Mouse (Mus musculus) adrenal gland, postnatal 10 days (tissue): ENCODE results near the gene Ercc6l. TPM values are rescaled to one million over a fixed set of nuclear protein-coding genes. Genes with fewer than 3 reads are reported as not detected.
"Not testable (repeated sequence)": the region's sequence is repeated elsewhere in the genome, so short reads cannot be mapped to it uniquely, and the experiment has no call there.

Source experiments
- DNase-seq: peaks from one replicate; pipeline ENCODE4 v3.0.0; 2021; ENCODE audit warnings: mixed read lengths
- total RNA-seq, 2 experiments: library from RNA; stranded (reverse); gene quantifications; 2 replicates each; pipeline ENCODE4 v1.2.3; 2021

Ercc6l gene
- total RNA-seq, 2 experiments from 2014 or later, result 2.4 to 3.1 TPM

- not testable (repeated sequence) for DNase-seq
Measured at GRCm38 (mm10) chrX:102109349-102109748, 47.5 kb downstream of the Ercc6l start.

GRCm38 (mm10) chrX:102103830-102104229 is 53.1 kb downstream of the Ercc6l start:
- DNase-seq, result not testable (repeated sequence)

- DNase-seq, result no peak
Measured at GRCm38 (mm10) chrX:102101886-102102285, 55.0 kb downstream of the Ercc6l start.

GRCm38 (mm10) chrX:102094381-102094904 is 62.4 kb downstream of the Ercc6l start:
- no peak for DNase-seq

Other genes starting within 250 kb of the Ercc6l start
- 10 to 100 TPM in 1 of 2 experiments, 1 to 10 TPM in 1; 7.0 to 10.2 TPM for gene Rtl5, start 85.8 kb downstream of the Ercc6l start, total RNA-seq
- 10 to 100 TPM; 48.1 to 51.6 TPM for gene Pin4, start 37.6 kb downstream of the Ercc6l start, total RNA-seq
- 1,000 to 10,000 TPM; 1,082 to 1,181 TPM for gene Rps4x, start 32.3 kb upstream of the Ercc6l start, total RNA-seq
- gene Cited1, start 95.1 kb upstream of the Ercc6l start, total RNA-seq, result 1 to 10 TPM; 1.7 to 1.8 TPM